Mouse (Mus musculus): ENCODE data around the gene Rapgef4.

GRCm38 (mm10) chr2:72240691-72241090, 259.7 kb downstream of the Rapgef4 start:
- TF ChIP-seq POLR2A (IDR thresholded peaks at IDR 0.05; ENCODE audit: insufficient read depth, low read depth, low read length) = no peak
- TF ChIP-seq CTCF (IDR thresholded peaks at IDR 0.05; ENCODE audit: insufficient read depth, low read depth, low read length) = no peak

Data from olfactory bulb, adult 2 months (tissue).